Mouse (Mus musculus) G1E (cell line): ENCODE measurements around the gene Creld1.

Experiments used
- CTCF ChIP-seq: IDR thresholded peaks from 2 replicates; pipeline ENCODE4 v1.5.1; 2012; ENCODE audit warnings: low read depth, low read length, inconsistent platforms, mixed read lengths
- GATA1 ChIP-seq: IDR thresholded peaks from 2 replicates; pipeline ENCODE4 v1.6.1; 2012; ENCODE audit warnings: borderline replicate concordance, low read length, inconsistent platforms, mixed read lengths
- POLR2AphosphoS5 ChIP-seq: IDR thresholded peaks from 2 replicates; pipeline ENCODE4 v1.6.1; 2012; ENCODE audit warnings: low read depth, low read length, inconsistent platforms; ENCODE audit not compliant: insufficient replicate concordance
- TAL1 ChIP-seq: conservative IDR thresholded peaks from 2 replicates; pipeline ENCODE4 v1.6.1; 2012; ENCODE audit warnings: low read depth, low read length, inconsistent platforms, mixed read lengths

DNA sequence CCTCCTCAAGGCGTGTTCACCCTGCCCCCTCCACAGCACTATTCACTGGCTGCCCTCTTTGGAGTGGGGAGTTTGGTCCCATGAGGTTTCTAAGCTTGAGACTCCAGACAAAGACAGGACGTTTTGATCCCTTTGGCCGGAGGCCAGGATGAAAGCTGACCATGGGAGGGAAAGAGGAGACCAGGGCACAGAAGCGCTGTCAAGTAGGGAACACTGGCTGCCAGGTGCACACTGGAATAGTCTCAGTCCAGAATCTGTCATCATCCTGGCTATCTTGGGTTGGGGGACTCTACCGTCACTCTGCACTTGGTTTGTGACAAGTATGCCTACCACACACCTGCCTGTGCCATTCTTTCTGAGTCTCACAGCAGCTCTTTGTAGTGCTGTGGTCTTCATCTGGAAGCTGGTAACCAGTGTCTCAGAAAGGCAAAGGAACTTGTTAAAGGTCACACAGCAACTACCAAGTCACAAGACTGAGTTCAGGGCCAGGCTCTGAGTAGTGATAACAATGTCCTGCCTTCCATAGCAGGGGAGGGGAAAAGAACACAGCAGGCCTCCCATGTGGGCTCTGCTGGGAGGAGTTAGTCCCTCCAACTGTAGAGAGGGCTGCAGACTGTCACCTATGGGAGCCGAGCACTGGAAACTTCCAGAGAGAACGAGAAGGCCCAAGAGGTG lies 25.3 kb downstream of the Creld1 start:
- TF ChIP-seq CTCF: no peak
- TF ChIP-seq POLR2AphosphoS5: no peak
- TF ChIP-seq GATA1: no peak
- no peak for TF ChIP-seq TAL1
